Mouse (Mus musculus) hindbrain, embryonic 16.5 days (tissue): Measurements from ENCODE around the gene Kcnn1. TPM values are rescaled to one million over a fixed set of nuclear protein-coding genes. Genes with fewer than 3 reads are reported as not detected.

Source experiments
- ATAC-seq: fragments of 200-750 bp; cut with Nextera tagmentation; 2 replicates; pipeline ENCODE4 v1.8.0; 2017; ENCODE audit warnings: moderate TSS enrichment, moderate library complexity
- H3K27ac ChIP-seq: fragments of 300-500 bp; sonication (generic); 2 replicates; pipeline ENCODE4 v1.5.1; 2014; ENCODE audit warnings: low read depth, mild to moderate bottlenecking, control low read depth, low read length, moderate library complexity
- H3K27me3 ChIP-seq: fragments of 300-500 bp; sonication (generic); replicated peaks from 2 replicates; pipeline ENCODE4 v1.6.1; 2014; ENCODE audit warnings: low read length; ENCODE audit not compliant: control insufficient read depth, insufficient read depth
- H3K36me3 ChIP-seq: fragments of 300-500 bp; sonication (generic); 2 replicates; pipeline ENCODE4 v1.6.1; 2014; ENCODE audit warnings: mild to moderate bottlenecking, low read length, moderate library complexity, mixed read lengths; ENCODE audit not compliant: control insufficient read depth, insufficient read depth
- H3K4me1 ChIP-seq: fragments of 300-500 bp; sonication (generic); 2 replicates; pipeline ENCODE4 v1.6.1; 2014; ENCODE audit warnings: low read depth, low read length; ENCODE audit not compliant: control insufficient read depth, insufficient read depth
- H3K4me2 ChIP-seq: fragments of 300-500 bp; sonication (generic); 2 replicates; pipeline ENCODE4 v1.6.1; 2014; ENCODE audit warnings: mild to moderate bottlenecking, low read length, control low read depth, moderate library complexity
- H3K4me3 ChIP-seq: fragments of 300-500 bp; sonication (generic); 2 replicates; pipeline ENCODE4 v1.5.1; 2014; ENCODE audit warnings: mild to moderate bottlenecking, low read length, control low read depth, moderate library complexity
- H3K9ac ChIP-seq: fragments of 300-500 bp; sonication (generic); 2 replicates; pipeline ENCODE4 v1.6.1; 2014; ENCODE audit warnings: low read depth, mild to moderate bottlenecking, control low read depth, low read length, moderate library complexity
- H3K9me3 ChIP-seq: fragments of 300-500 bp; sonication (generic); 2 replicates; pipeline ENCODE4 v1.6.1; 2014; ENCODE audit warnings: mild to moderate bottlenecking, low read length, moderate library complexity; ENCODE audit not compliant: control insufficient read depth
- WGBS: fragments of 180-500 bp; shearing (Covaris S2); extraction: QIAGEN DNeasy Blood & Tissue Kit; methylation state at CpG from one replicate; pipeline ENCODE4 v1.1.7; 2014; 5-methylcytosine and 5-hydroxymethylcytosine counted together
- polyA plus RNA-seq: library from polyadenylated mRNA; unstranded; fragments of >200 nt; fragmentation: Nextera tagmentation; extraction: Ambion mirVana; gene quantifications from 2 replicates; pipeline ENCODE4 v1.2.1, GENCODE M21; 2015

The Kcnn1 gene
- polyA plus RNA-seq, 1 experiment from 2014 or later, result 16.3 TPM

- H3K27me3 ChIP-seq, result peaks cover 21% of the 10 kb centered on the region
- H3K27ac ChIP-seq, result no peak overlapping the region
- no peak for ATAC-seq
- no peak overlapping the region for H3K9ac ChIP-seq
- WGBS, result 50% methylated on average over 1 of the region's 1 CpGs
- H3K9me3 ChIP-seq, result no peaks in the 10 kb centered on the region; the same call in 1 of the 2 replicates
- H3K36me3 ChIP-seq, result no peaks in the 10 kb centered on the region
- no peak overlapping the region for H3K4me2 ChIP-seq
- no peak overlapping the region for H3K4me3 ChIP-seq
- H3K4me1 ChIP-seq, result peaks cover 12% of the 10 kb centered on the region
Measured at GRCm38 (mm10) chr8:70807304-70807703, 55.8 kb downstream of the Kcnn1 start.

GRCm38 (mm10) chr8:70806541-70806940 is 56.5 kb downstream of the Kcnn1 start:
- Histone ChIP-seq H3K4me2 (no peak overlapping the region), H3K27me3 (peaks cover 23% of the 10 kb centered on the region), H3K4me1 (peaks cover 12% of the 10 kb centered on the region), H3K9ac (no peak overlapping the region), H3K27ac (no peak overlapping the region), H3K9me3 (no peaks in the 10 kb centered on the region; the same call in 1 of the 2 replicates), H3K36me3 (no peaks in the 10 kb centered on the region), H3K4me3 (no peak overlapping the region)
- ATAC-seq, result no peak
- 85% methylated on average over 4 of the region's 4 CpGs for WGBS

GRCm38 (mm10) chr8:70804481-70805206 is 58.4 kb downstream of the Kcnn1 start, which contains the start of gene Mast3:
Gene Mast3 (minus strand): TSS chr8:70805054.
- Histone ChIP-seq H3K36me3 (no peaks in the 10 kb centered on the region), H3K27ac (no peak within 1 kb of the TSS), H3K4me1 (peaks cover 12% of the 10 kb centered on the region), H3K4me2 (peak within 1 kb of the TSS; percentile 87), H3K9me3 (no peaks in the 10 kb centered on the region; the same call in 1 of the 2 replicates), H3K4me3 (peak within 1 kb of the TSS; percentile 57), H3K27me3 (peaks cover 26% of the 10 kb centered on the region), H3K9ac (peak within 1 kb of the TSS; percentile 63)
- 1% methylated on average over 45 of the region's 45 CpGs for WGBS
- peak; percentile 88 for ATAC-seq

- H3K4me1 ChIP-seq, result peaks cover 12% of the 10 kb centered on the region
- no peaks in the 10 kb centered on the region for H3K36me3 ChIP-seq
- peaks cover 34% of the 10 kb centered on the region for H3K27me3 ChIP-seq
- H3K4me2 ChIP-seq, result peak overlapping the region; percentile 87
- 2% methylated on average over 46 of the region's 47 CpGs for WGBS
- ATAC-seq, result no peak
- H3K4me3 ChIP-seq, result peak overlapping the region; percentile 57
- H3K9ac ChIP-seq, result peak overlapping the region; percentile 42
- H3K9me3 ChIP-seq, result no peaks in the 10 kb centered on the region; the same call in 1 of the 2 replicates
- H3K27ac ChIP-seq, result no peak overlapping the region
Measured at GRCm38 (mm10) chr8:70803761-70804480, 59.1 kb downstream of the Kcnn1 start.

GRCm38 (mm10) chr8:70802786-70803510 is 60.1 kb downstream of the Kcnn1 start:
- H3K36me3 ChIP-seq, result no peaks in the 10 kb centered on the region
- no peak overlapping the region for H3K4me2 ChIP-seq
- H3K4me3 ChIP-seq, result no peak overlapping the region
- H3K27me3 ChIP-seq, result peaks cover 34% of the 10 kb centered on the region
- peaks cover 18% of the 10 kb centered on the region for H3K4me1 ChIP-seq
- H3K9me3 ChIP-seq, result no peaks in the 10 kb centered on the region; the same call in 1 of the 2 replicates
- no peak for ATAC-seq
- WGBS, result 74% methylated on average over 11 of the region's 11 CpGs
- H3K27ac ChIP-seq, result no peak overlapping the region
- no peak overlapping the region for H3K9ac ChIP-seq

- Histone ChIP-seq H3K9me3 (no peaks in the 10 kb centered on the region; the same call in 1 of the 2 replicates), H3K36me3 (no peaks in the 10 kb centered on the region), H3K4me1 (peaks cover 20% of the 10 kb centered on the region), H3K27ac (no peak overlapping the region), H3K9ac (no peak overlapping the region), H3K27me3 (peaks cover 34% of the 10 kb centered on the region), H3K4me3 (no peak overlapping the region), H3K4me2 (no peak overlapping the region)
- WGBS, result 85% methylated on average over 1 of the region's 1 CpGs
- no peak for ATAC-seq
Measured at GRCm38 (mm10) chr8:70801830-70802229, 61.2 kb downstream of the Kcnn1 start.

- Histone ChIP-seq H3K4me3 (no peak overlapping the region), H3K36me3 (no peaks in the 10 kb centered on the region), H3K9ac (no peak overlapping the region), H3K27ac (no peak overlapping the region), H3K4me1 (peaks cover 25% of the 10 kb centered on the region), H3K27me3 (peaks cover 34% of the 10 kb centered on the region), H3K9me3 (no peaks in the 10 kb centered on the region; the same call in 1 of the 2 replicates), H3K4me2 (no peak overlapping the region)
- ATAC-seq, result no peak
- WGBS, result 29% methylated on average over 13 of the region's 15 CpGs
Measured at GRCm38 (mm10) chr8:70801156-70801555, 61.9 kb downstream of the Kcnn1 start.

GRCm38 (mm10) chr8:70800648-70801047 is 62.4 kb downstream of the Kcnn1 start:
- Histone ChIP-seq H3K9ac (no peak overlapping the region; the same call in 1 of the 2 replicates), H3K36me3 (no peaks in the 10 kb centered on the region), H3K4me2 (no peak overlapping the region), H3K4me1 (peaks cover 26% of the 10 kb centered on the region), H3K27me3 (peaks cover 32% of the 10 kb centered on the region), H3K9me3 (no peaks in the 10 kb centered on the region; the same call in 1 of the 2 replicates), H3K4me3 (no peak overlapping the region), H3K27ac (no peak overlapping the region)
- ATAC-seq, result no peak
- 43% methylated on average over 10 of the region's 10 CpGs for WGBS
